Mouse (Mus musculus): Measurements from ENCODE around the gene Shq1.

GRCm38 (mm10) chr6:100528556-100528955 is 142.4 kb downstream of the Shq1 start:
- no peak for TF ChIP-seq CTCF (IDR thresholded peaks at IDR 0.05; ENCODE audit: extremely low read depth, insufficient read depth, insufficient read length, insufficient replicate concordance)
- TF ChIP-seq POLR2A (IDR thresholded peaks at IDR 0.05; ENCODE audit: low read depth, low read length), result no peak

Data from spleen, adult 2 months (tissue).